Mouse (Mus musculus): Measurements from ENCODE around the gene Ccdc153.

- TF ChIP-seq CTCF (IDR thresholded peaks at IDR 0.05; ENCODE audit: low read depth), result no peak
- TF ChIP-seq EP300 (IDR thresholded peaks at IDR 0.05; ENCODE audit: low read depth), result no peak
These were observed 13.0 kb downstream of the Ccdc153 start for GRCm38 (mm10) chr9:44253441-44253840.
